Mouse (Mus musculus) C2C12 (cell line): ENCODE results near the gene Slc4a3. TPM values are rescaled to one million over a fixed set of nuclear protein-coding genes. Genes with fewer than 3 reads are reported as not detected.

ENCODE experiments used
- H3K27me3 ChIP-seq: one replicate; pipeline ENCODE4 v1.6.1; 2011; ENCODE audit not compliant: control insufficient read depth, insufficient read depth, insufficient read length
- H3K36me3 ChIP-seq: one replicate; pipeline ENCODE4 v1.6.1; 2011; ENCODE audit not compliant: control insufficient read depth, insufficient read depth
- H3K4me3 ChIP-seq: one replicate; pipeline ENCODE4 v1.5.1; 2011; ENCODE audit warnings: mild to moderate bottlenecking, control low read depth; ENCODE audit not compliant: poor library complexity, insufficient read depth, severe bottlenecking
- H3K79me2 ChIP-seq: one replicate; pipeline ENCODE4 v1.6.1; 2011; ENCODE audit not compliant: control insufficient read depth, insufficient read depth
- H3K79me3 ChIP-seq: one replicate; pipeline ENCODE4 v1.6.1; 2011; ENCODE audit warnings: low read depth, control low read depth
- H3ac ChIP-seq: one replicate; pipeline ENCODE3; 2011; ENCODE audit warnings: low read depth; ENCODE audit not compliant: control insufficient read depth, insufficient read length
- CEBPB ChIP-seq: IDR thresholded peaks from one replicate; pipeline ENCODE4 v1.6.1; 2011; ENCODE audit warnings: low read depth, mild to moderate bottlenecking, control low read depth, moderate library complexity
- CTCF ChIP-seq: IDR thresholded peaks from one replicate; pipeline ENCODE4 v1.5.1; 2011; ENCODE audit not compliant: control insufficient read depth, insufficient read depth, insufficient read length
- FOSL1 ChIP-seq: IDR thresholded peaks from one replicate; pipeline ENCODE4 v1.8.0; 2011; ENCODE audit warnings: mild to moderate bottlenecking, low read length; ENCODE audit not compliant: poor library complexity, insufficient read depth, severe bottlenecking
- MAX ChIP-seq: IDR thresholded peaks from one replicate; pipeline ENCODE4 v1.6.1; 2011; ENCODE audit warnings: mild to moderate bottlenecking, control low read depth
- MYOD1 ChIP-seq: IDR thresholded peaks from one replicate; pipeline ENCODE4 v1.6.1; 2011; ENCODE audit warnings: low read depth; ENCODE audit not compliant: control insufficient read depth, insufficient read length
- MYOG ChIP-seq: IDR thresholded peaks from one replicate; pipeline ENCODE4 v1.6.1; 2011; ENCODE audit not compliant: control insufficient read depth, insufficient read length; ENCODE audit errors: extremely low read depth
- USF1 ChIP-seq: IDR thresholded peaks from one replicate; pipeline ENCODE4 v1.6.1; 2011; ENCODE audit warnings: low read depth, mild to moderate bottlenecking, control low read depth, moderate library complexity
- polyA plus RNA-seq: library from polyadenylated mRNA; unstranded; fragments of >200 nt; fragmentation: generic; extraction: Trizol; gene quantifications from one replicate; pipeline ENCODE4 v1.2.1, GENCODE M21; 2012; ENCODE audit warnings: missing spikeins

The Slc4a3 gene
- polyA plus RNA-seq, 1 experiment: 3.1 TPM

DNA sequence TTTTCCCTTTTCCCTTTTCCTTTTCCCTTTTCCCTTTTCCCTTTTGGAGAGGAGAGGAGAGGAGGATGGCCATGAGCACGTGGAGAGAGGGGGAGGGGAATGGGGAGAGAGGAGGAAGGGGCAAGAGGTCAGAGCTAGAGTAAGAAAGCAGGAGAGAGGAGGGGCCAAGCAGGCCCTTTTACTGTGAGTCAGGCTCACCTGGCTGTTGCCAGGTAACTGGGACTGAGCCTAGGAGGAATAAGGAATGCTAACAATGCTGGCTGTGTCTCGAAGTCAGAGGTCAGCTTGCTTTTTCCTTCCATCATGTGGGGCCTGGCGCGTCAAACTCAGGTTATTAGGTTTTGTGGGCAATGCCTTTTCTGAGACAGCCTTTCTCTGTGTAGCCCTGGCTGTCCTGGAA lies 28.1 kb upstream of the Slc4a3 start:
- H3K79me3 ChIP-seq: peaks cover 4% of the 10 kb centered on the region
- peaks cover 9% of the 10 kb centered on the region for H3K79me2 ChIP-seq
- TF ChIP-seq MYOG (no peak), MAX (no peak), FOSL1 (no peak), MYOD1 (no peak), CEBPB (no peak), USF1 (no peak), CTCF (no peak)
- H3K4me3 ChIP-seq: no peak overlapping the region
- H3K27me3 ChIP-seq: peaks cover 6% of the 10 kb centered on the region
- H3K36me3 ChIP-seq: no peaks in the 10 kb centered on the region
- no peak overlapping the region for H3ac ChIP-seq

DNA sequence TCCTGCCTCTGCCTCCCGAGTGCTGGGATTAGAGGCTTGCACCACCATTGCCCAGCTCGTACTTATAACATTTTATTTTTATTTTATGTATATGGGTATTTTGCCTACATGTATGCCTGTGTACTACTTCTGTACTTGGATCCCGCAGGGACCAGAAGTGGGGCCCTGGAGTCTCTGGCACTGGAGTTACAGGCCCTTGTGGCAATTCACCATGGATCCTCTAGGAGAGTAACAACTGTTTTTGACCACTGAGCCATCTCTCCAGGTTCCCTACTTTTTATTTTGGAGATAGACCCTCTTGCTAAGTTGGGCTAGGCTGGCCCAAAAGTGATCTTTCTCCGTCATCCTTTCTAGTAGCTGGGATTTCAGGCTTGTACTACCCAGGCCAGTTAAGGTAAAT lies 27.6 kb upstream of the Slc4a3 start:
- H3ac ChIP-seq: no peak overlapping the region
- TF ChIP-seq MYOD1: no peak
- TF ChIP-seq CEBPB: no peak
- no peak for TF ChIP-seq CTCF
- no peak for TF ChIP-seq MAX
- no peak for TF ChIP-seq FOSL1
- TF ChIP-seq MYOG: no peak
- no peak for TF ChIP-seq USF1
- H3K27me3 ChIP-seq: peaks cover 6% of the 10 kb centered on the region
- peaks cover 4% of the 10 kb centered on the region for H3K79me3 ChIP-seq
- no peaks in the 10 kb centered on the region for H3K36me3 ChIP-seq
- H3K4me3 ChIP-seq: no peak overlapping the region
- H3K79me2 ChIP-seq: peaks cover 12% of the 10 kb centered on the region

GRCm38 (mm10) chr1:75519576-75519975 lies 26.5 kb upstream of the Slc4a3 start:
- Histone ChIP-seq H3K79me2 (peaks cover 12% of the 10 kb centered on the region), H3K27me3 (peaks cover 3% of the 10 kb centered on the region), H3K36me3 (no peaks in the 10 kb centered on the region), H3ac (no peak overlapping the region), H3K4me3 (no peak overlapping the region), H3K79me3 (peaks cover 4% of the 10 kb centered on the region)
- TF ChIP-seq CTCF (no peak), MAX (no peak)

DNA sequence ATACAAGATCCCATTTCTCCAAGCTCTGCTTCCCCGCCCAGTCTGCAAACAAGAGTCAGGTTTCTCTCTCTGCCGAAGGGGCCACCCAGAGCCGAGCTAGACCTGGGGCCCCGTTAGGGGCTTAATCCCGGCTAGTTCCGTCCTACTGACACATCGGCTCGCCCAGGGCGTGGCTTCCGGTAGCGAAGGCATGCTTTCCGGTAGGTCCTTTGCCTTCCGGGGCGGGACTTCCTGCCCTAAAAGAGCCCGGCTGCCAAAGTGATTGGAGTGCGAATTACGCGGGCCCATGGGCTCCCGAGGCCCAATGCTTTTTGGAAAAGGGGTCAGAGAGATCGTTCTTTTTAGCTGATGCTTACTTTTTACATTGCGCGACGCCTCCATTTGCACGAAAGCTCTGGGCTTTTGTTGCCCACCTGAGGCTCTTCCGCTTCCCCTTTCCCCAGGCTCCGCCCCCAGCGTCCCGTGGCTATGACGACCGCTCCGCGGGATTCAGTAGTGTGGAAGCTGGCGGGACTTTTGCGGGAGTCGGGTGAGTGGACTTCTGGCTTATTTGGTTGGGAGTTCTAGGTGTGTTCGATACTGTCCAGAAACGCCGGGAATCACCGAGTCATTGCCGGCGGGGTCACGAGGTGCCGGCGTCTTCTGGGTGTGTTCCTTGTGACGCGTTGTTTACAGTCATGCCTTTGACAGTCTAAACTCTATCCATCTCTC lies 24.6 kb upstream of the Slc4a3 start, which contains the start of gene Stk11ip:
Stk11ip (plus strand) TSS at position 209 of the 711 bp plus-strand sequence.
- H3ac ChIP-seq: peak within 1 kb of the TSS; percentile 85
- peaks cover 4% of the 10 kb centered on the region for H3K79me3 ChIP-seq
- H3K27me3 ChIP-seq: peaks cover 3% of the 10 kb centered on the region
- TF ChIP-seq MYOG (no peak), FOSL1 (no peak), MYOD1 (no peak), USF1 (peak; percentile 60), CTCF (no peak), CEBPB (no peak), MAX (peak; percentile 49)
- peaks cover 6% of the 10 kb centered on the region for H3K36me3 ChIP-seq
- H3K4me3 ChIP-seq: peak within 1 kb of the TSS; percentile 55
- H3K79me2 ChIP-seq: peaks cover 12% of the 10 kb centered on the region

DNA sequence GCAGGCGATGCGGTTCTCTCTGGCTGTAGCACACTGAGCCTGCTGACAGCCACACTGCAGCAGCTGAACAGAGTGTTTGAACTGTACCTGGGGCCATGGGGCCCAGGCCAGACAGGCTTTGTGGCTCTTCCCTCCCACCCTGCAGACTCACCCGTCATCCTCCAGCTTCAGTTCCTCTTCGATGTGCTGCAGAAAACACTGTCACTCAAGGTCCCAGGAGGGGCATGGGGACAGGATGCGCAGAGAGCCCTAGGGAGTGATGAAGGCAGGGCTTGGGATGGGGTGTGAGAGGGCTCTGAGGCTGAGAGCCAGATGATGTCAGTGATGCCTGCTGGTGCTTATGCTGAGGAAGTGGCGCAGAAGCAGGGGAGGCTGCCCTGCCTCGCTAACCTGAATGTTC lies 21.4 kb upstream of the Slc4a3 start:
- H3K79me2 ChIP-seq: peaks cover 12% of the 10 kb centered on the region
- no peak overlapping the region for H3K4me3 ChIP-seq
- H3K27me3 ChIP-seq: no peaks in the 10 kb centered on the region
- TF ChIP-seq MAX (no peak), MYOD1 (no peak), MYOG (no peak), CTCF (no peak), FOSL1 (no peak), CEBPB (no peak), USF1 (no peak)
- peaks cover 6% of the 10 kb centered on the region for H3K36me3 ChIP-seq
- no peak overlapping the region for H3ac ChIP-seq
- peaks cover 4% of the 10 kb centered on the region for H3K79me3 ChIP-seq

DNA sequence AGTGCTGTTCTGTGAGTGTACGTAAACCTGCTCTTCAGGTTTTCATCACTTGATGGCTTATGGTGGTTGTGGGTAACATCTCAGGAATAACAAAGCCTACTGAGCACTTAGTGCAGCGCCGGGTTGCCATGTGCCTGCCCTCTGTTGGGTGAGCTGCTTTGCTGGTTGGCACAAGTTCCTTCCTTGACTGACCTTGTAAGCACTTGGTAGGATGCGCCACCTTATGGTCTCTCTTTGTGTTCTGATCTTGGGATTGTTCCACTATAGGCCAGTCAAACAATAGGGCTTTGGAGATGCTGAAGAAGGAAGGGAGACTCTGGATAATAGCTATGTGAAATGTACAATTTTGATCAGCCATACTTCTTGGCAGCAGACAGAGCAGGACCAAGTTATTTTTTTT lies 15.5 kb upstream of the Slc4a3 start:
- H3K79me2 ChIP-seq: no peaks in the 10 kb centered on the region
- H3K79me3 ChIP-seq: no peaks in the 10 kb centered on the region
- no peaks in the 10 kb centered on the region for H3K27me3 ChIP-seq
- TF ChIP-seq MYOG (no peak), CTCF (peak; percentile 1)
- no peak overlapping the region for H3ac ChIP-seq
- peaks cover 6% of the 10 kb centered on the region for H3K36me3 ChIP-seq
- no peak overlapping the region for H3K4me3 ChIP-seq
